Mouse (Mus musculus) midbrain, embryonic 15.5 days (tissue): ENCODE measurements around the gene Fgf12. TPM values are rescaled to one million over a fixed set of nuclear protein-coding genes. Genes with fewer than 3 reads are reported as not detected.
A peak's percentile ranks its signal among the peaks of the same experiment; 100 is the strongest.

Source experiments
- ATAC-seq: fragments of 200-750 bp; cut with Nextera tagmentation; replicated peaks from 2 replicates; pipeline ENCODE4 v1.8.0; 2017; ENCODE audit warnings: moderate TSS enrichment
- H3K27ac ChIP-seq: fragments of 300-500 bp; sonication (generic); 2 replicates; pipeline ENCODE4 v1.5.1; 2015; ENCODE audit warnings: mild to moderate bottlenecking, inconsistent platforms
- H3K27me3 ChIP-seq: fragments of 300-500 bp; sonication (generic); replicated peaks from 2 replicates; pipeline ENCODE4 v1.6.1; 2015; ENCODE audit warnings: inconsistent platforms
- H3K36me3 ChIP-seq: fragments of 300-500 bp; sonication (generic); replicated peaks from 2 replicates; pipeline ENCODE4 v1.6.1; 2015; ENCODE audit warnings: inconsistent platforms
- H3K4me1 ChIP-seq: fragments of 300-500 bp; sonication (generic); 2 replicates; pipeline ENCODE4 v1.6.1; 2015; ENCODE audit warnings: inconsistent platforms
- H3K4me2 ChIP-seq: fragments of 300-500 bp; sonication (generic); 2 replicates; pipeline ENCODE4 v1.6.1; 2015; ENCODE audit warnings: inconsistent platforms, mild to moderate bottlenecking, moderate library complexity
- H3K4me3 ChIP-seq: fragments of 300-500 bp; sonication (generic); 2 replicates; pipeline ENCODE4 v1.5.1; 2015; ENCODE audit warnings: mild to moderate bottlenecking, inconsistent platforms
- H3K9ac ChIP-seq: fragments of 300-500 bp; sonication (generic); 2 replicates; pipeline ENCODE4 v1.6.1; 2015; ENCODE audit warnings: mild to moderate bottlenecking, inconsistent platforms
- H3K9me3 ChIP-seq: fragments of 300-500 bp; sonication (generic); 2 replicates; pipeline ENCODE4 v1.6.1; 2016; ENCODE audit warnings: inconsistent platforms
- WGBS: fragments of 180-500 bp; shearing (Covaris S2); methylation state at CpG from one replicate; pipeline ENCODE4 v1.1.7; 2015; ENCODE audit warnings: mixed read lengths; 5-methylcytosine and 5-hydroxymethylcytosine counted together
- polyA plus RNA-seq: library from polyadenylated mRNA; unstranded; fragments of >200 nt; fragmentation: Nextera tagmentation; extraction: Ambion mirVana; gene quantifications from 2 replicates; pipeline ENCODE4 v1.2.1, GENCODE M21; 2015

Fgf12 gene
- polyA plus RNA-seq, 1 experiment from 2014 or later = 34.6 TPM

DNA sequence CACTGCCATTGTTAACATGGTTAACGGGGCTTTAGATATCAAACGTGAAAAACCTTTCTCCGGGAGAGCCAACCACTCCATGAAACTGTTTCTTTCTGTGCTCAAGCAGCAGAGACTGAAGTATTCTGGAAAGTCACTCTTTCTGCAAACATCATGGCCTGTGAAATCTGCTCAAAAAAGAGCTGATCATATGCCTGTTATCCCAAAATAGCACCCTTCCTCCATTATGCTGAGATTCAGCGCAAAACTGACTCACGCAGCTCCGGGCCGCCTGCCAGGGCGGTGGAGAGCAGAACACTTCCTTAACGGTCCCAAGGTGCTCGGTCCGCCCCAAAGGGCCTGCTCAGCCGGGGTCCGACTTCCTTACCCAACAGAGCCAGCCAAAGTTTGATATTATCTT, 156.8 kb downstream of the Fgf12 start:
- Histone ChIP-seq H3K4me2 (no peak overlapping the region), H3K27me3 (no peaks in the 10 kb centered on the region), H3K9ac (no peak overlapping the region), H3K36me3 (no peaks in the 10 kb centered on the region), H3K4me1 (no peaks in the 10 kb centered on the region), H3K4me3 (no peak overlapping the region), H3K9me3 (no peaks in the 10 kb centered on the region), H3K27ac (no peak overlapping the region)
- WGBS = 84% methylated on average over 13 of the region's 13 CpGs
- no peak for ATAC-seq

DNA sequence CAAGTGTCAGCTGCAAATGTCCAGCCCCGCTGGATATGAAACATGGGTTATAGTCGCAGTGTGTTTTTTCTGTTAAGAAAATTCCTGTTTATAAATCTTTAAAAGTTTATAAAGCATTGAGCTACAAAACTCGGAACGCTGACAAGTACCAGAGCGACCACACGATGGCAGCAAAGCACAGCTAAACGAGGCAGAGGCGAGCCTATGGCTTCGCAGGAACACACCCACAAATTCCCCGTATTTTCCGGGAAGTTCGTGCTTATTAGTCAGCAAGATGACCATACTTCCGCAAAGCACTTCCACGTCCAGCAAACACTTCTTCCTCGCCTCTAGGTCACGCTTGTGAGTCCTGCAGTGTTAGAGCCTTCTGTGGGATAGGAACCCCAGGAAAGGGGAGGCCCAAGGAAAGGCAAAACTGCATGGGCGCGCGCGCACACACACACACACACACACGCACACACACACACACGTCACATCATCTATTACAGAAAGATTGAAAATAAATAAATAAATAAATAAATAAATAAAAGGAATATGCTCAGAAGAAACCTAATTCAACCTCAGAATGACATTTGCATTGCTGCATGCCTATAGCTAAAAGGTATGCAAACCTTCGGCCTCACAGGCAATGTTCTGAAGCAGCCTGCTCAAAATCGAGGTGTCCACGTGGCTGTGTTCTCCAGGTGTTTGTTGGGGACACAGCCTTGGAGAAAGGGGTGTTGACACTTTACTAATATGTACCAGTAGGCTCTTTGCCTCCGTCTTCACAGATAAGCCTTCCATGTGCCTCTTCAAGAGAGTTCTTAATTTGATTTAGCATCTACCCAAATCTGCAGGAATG, 159.6 kb downstream of the Fgf12 start:
- Histone ChIP-seq H3K9ac (no peak overlapping the region), H3K4me2 (peak overlapping the region; percentile 52), H3K9me3 (no peaks in the 10 kb centered on the region), H3K4me3 (peak overlapping the region; percentile 28), H3K36me3 (no peaks in the 10 kb centered on the region), H3K27ac (no peak overlapping the region), H3K27me3 (no peaks in the 10 kb centered on the region), H3K4me1 (no peaks in the 10 kb centered on the region)
- ATAC-seq = peak; percentile 86
- 27% methylated on average over 26 of the region's 26 CpGs for WGBS

DNA sequence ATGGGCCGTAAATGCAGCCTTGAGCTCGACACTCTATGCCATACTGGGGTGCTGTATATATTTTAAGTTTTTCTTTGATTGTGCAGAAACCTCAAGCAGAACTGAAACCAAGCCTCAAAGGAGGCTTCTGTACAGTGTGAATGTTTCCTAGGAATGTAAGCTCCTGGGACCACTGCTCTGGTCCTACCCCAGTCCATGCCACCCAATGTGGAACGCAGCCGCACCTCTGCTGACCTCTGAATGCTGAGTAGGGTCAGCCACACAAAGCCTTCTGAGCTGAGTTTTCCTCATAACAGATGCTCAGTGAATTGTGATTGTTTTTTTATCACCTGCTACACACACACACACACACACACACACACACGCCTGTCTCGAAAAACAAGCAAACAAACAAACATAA, 160.4 kb downstream of the Fgf12 start:
- H3K9me3 ChIP-seq = no peaks in the 10 kb centered on the region
- no peaks in the 10 kb centered on the region for H3K27me3 ChIP-seq
- H3K36me3 ChIP-seq = no peaks in the 10 kb centered on the region
- ATAC-seq = peak; percentile 64; the same call in 1 of the 2 replicates
- WGBS = 65% methylated on average over 6 of the region's 6 CpGs
- no peak overlapping the region for H3K4me3 ChIP-seq
- H3K4me1 ChIP-seq = no peaks in the 10 kb centered on the region
- no peak overlapping the region for H3K4me2 ChIP-seq
- H3K27ac ChIP-seq = no peak overlapping the region
- H3K9ac ChIP-seq = no peak overlapping the region

DNA sequence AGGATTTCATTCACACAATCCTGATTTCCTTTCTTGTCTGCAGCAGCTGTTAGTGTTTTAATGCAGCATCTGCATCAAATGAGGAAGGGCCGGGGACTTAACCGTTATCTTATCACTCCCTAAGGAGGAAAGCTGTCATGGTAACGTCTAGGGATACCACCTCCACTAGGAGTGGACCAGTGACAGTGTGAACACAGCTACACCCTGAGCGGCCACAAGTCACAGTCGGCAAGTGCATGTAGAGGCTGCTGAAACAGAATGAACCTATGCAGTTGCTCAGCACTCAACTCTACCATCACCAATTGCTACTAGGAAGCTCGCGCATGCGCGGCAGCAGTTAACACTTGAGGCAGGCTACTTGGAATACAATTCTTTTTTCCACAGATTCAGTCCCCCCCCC, 161.3 kb downstream of the Fgf12 start:
- Histone ChIP-seq H3K27ac (no peak overlapping the region), H3K4me3 (no peak overlapping the region), H3K4me2 (no peak overlapping the region), H3K9ac (no peak overlapping the region), H3K27me3 (no peaks in the 10 kb centered on the region), H3K4me1 (no peaks in the 10 kb centered on the region), H3K9me3 (no peaks in the 10 kb centered on the region), H3K36me3 (no peaks in the 10 kb centered on the region)
- 49% methylated on average over 9 of the region's 9 CpGs for WGBS
- ATAC-seq = no peak

DNA sequence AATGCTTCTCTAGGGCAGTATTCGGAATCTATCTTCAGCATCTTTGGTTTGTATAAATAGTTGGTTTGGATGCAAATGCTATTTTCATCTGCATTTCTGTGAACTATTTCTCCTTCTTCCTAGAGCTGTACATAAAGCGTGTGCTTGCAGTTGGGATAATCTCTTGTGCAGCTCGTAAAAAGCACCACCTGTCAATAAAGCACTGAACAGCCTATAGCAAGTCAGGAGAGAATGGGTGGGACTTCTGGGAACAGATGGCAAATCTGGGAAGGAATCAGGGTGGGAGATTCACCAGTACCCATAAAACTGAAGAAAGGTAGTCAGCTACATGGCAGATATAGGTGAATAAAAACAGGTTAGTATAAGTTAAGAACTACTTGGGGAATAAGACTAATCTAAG, 180.7 kb downstream of the Fgf12 start:
- Histone ChIP-seq H3K27ac (no peak overlapping the region), H3K27me3 (0 out of 2 replicates have a peak, but pooled peaks cover 1% of the 10 kb centered on the region), H3K9ac (no peak overlapping the region), H3K36me3 (no peaks in the 10 kb centered on the region), H3K9me3 (no peaks in the 10 kb centered on the region), H3K4me3 (no peak overlapping the region), H3K4me1 (no peaks in the 10 kb centered on the region), H3K4me2 (no peak overlapping the region)
- WGBS = 45% methylated on average over 3 of the region's 3 CpGs
- no peak for ATAC-seq

DNA sequence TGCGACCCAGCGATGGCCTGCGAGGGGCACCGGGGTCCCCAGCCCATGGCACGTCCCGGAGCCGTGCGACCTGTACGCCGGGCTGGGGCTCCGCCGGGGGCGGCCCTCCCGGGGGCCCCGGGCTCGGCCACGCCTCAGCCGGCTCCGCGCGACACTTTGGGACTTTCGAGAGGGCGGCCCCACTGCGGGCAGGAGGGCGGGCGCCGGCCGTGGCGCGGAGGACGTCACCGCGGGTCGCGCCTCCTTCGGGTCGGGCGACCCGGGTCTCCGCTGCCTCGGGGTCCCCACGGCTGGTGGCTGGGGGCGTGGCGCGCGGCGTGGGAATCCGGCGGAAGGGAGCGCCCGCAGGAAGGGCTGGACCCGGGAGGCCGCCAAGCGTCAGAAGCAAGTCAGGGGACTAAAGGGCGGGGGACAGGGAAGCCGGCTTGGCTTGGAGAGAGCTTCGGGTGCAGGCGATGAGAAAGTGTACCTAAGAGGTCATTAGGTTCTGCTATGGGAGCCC, 188.1 kb downstream of the Fgf12 start:
- H3K36me3 ChIP-seq = no peaks in the 10 kb centered on the region
- H3K27ac ChIP-seq = no peak overlapping the region
- whole genome bisulfite sequencing = under 1% methylated on average over 58 of the region's 58 CpGs
- H3K4me1 ChIP-seq = 0 out of 2 replicates have a peak, but pooled peaks cover 10% of the 10 kb centered on the region
- H3K9ac ChIP-seq = peak overlapping the region; percentile 52
- peak overlapping the region; percentile 99 for H3K4me2 ChIP-seq
- peak; percentile 88 for ATAC-seq
- peak overlapping the region; percentile 71 for H3K4me3 ChIP-seq
- H3K9me3 ChIP-seq = no peaks in the 10 kb centered on the region
- H3K27me3 ChIP-seq = peaks cover 31% of the 10 kb centered on the region

DNA sequence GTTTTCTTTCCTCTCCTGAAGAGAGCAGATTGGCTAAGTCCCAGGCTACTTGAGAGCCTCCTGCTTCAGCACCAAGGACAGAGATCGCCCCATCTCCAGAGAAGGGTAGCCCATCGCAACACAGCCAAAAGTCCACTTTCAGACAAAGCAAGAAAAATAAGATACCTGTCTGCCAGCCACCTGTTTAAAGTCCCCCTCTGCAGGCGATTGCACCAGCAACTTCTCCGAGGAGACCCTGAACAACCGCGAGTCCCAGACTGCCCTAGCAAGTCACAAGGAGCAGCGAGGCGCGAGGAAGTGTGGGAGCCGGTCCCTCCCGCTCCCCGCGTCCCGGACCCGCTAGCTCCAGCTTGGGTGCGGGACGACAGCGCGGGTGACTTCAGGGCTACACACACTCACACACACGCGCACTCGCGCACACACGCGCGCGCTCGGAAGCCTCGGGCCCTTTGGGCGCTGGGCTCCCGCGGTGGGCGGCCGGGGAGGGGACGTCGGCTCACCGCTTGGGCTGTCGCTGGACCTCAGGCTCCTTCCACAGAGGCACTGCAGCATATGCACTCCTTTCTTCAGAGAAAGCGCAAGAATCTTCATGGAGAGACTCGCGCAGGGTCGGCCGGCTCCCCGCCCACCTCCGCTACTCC, 188.7 kb downstream of the Fgf12 start:
- Histone ChIP-seq H3K4me3 (peak overlapping the region; percentile 71), H3K27me3 (peaks cover 31% of the 10 kb centered on the region), H3K4me1 (0 out of 2 replicates have a peak, but pooled peaks cover 10% of the 10 kb centered on the region), H3K9ac (peak overlapping the region; percentile 52), H3K4me2 (peak overlapping the region; percentile 99), H3K27ac (no peak overlapping the region), H3K36me3 (no peaks in the 10 kb centered on the region), H3K9me3 (no peaks in the 10 kb centered on the region)
- ATAC-seq = peak; percentile 87
- under 1% methylated on average over 45 of the region's 45 CpGs for WGBS

DNA sequence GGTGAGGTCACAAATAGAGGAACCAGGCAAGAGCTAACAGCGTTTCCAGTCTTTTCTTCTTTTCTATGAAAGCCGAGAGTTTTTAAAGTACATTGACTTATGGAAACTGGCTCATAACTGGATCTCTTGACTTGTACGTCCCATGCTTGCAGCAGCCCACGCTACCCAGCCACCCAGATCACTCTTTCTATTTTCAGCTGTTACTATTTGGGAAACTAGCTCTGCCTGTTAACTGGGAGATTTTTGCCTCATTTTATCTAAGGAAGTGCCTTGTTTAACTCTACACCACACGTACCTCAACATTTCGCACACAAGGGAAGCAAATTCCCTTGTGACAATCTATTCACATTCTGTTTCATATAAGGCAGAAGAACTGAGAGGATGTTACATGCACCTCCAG, 190.0 kb downstream of the Fgf12 start:
- Histone ChIP-seq H3K27ac (no peak overlapping the region), H3K4me2 (no peak overlapping the region), H3K27me3 (peaks cover 31% of the 10 kb centered on the region), H3K9ac (no peak overlapping the region), H3K4me3 (no peak overlapping the region), H3K4me1 (0 out of 2 replicates have a peak, but pooled peaks cover 10% of the 10 kb centered on the region), H3K36me3 (no peaks in the 10 kb centered on the region), H3K9me3 (no peaks in the 10 kb centered on the region)
- no peak for ATAC-seq
- WGBS = 76% methylated on average over 6 of the region's 6 CpGs

DNA sequence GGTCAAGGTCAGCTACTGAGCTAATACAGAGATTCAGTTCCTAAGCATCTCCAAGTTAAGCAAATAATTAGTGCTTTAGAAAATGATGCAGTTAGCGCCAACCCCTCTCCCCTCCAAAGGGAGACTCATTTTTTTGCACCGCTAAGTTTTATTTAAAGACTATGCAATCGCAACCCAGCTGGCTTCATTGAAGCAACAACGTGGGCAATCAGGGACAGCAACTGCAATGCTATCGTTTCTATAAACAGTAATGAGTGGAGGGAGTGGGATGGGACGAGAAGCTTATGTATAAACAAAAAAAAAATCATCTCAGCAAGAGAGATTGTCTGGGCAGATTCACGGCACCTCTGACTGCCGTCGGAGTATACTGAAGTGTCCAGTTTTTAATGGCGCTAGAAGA, 197.6 kb downstream of the Fgf12 start:
- Histone ChIP-seq H3K27me3 (no peaks in the 10 kb centered on the region), H3K9me3 (no peaks in the 10 kb centered on the region), H3K27ac (no peak overlapping the region), H3K4me2 (no peak overlapping the region), H3K4me3 (no peak overlapping the region), H3K4me1 (no peaks in the 10 kb centered on the region), H3K36me3 (no peaks in the 10 kb centered on the region), H3K9ac (no peak overlapping the region)
- ATAC-seq = no peak
- WGBS = 84% methylated on average over 10 of the region's 10 CpGs

DNA sequence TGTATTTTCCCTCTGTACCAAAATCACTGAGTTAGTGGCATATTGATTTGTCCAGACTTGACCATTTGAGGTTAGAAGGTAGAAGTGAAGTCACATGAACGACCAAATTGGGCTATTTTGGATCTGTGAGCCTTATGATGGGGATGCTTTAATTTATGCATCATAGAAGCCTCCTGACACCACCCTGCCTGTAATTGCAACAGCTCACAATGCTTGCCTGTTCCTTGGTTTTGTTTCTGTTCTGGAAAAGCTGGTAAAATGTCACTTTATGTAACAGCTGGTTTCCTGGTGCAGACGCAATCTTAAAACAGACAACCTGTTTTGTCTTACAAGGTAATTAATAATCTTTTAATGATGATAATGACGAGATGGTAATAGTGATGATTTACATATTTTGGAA, 213.4 kb downstream of the Fgf12 start:
- Histone ChIP-seq H3K9ac (no peak overlapping the region), H3K27me3 (no peaks in the 10 kb centered on the region), H3K4me3 (no peak overlapping the region), H3K36me3 (no peaks in the 10 kb centered on the region), H3K27ac (no peak overlapping the region), H3K4me1 (no peaks in the 10 kb centered on the region), H3K9me3 (no peaks in the 10 kb centered on the region), H3K4me2 (no peak overlapping the region)
- no peak for ATAC-seq
- 85% methylated on average over 3 of the region's 3 CpGs for WGBS

DNA sequence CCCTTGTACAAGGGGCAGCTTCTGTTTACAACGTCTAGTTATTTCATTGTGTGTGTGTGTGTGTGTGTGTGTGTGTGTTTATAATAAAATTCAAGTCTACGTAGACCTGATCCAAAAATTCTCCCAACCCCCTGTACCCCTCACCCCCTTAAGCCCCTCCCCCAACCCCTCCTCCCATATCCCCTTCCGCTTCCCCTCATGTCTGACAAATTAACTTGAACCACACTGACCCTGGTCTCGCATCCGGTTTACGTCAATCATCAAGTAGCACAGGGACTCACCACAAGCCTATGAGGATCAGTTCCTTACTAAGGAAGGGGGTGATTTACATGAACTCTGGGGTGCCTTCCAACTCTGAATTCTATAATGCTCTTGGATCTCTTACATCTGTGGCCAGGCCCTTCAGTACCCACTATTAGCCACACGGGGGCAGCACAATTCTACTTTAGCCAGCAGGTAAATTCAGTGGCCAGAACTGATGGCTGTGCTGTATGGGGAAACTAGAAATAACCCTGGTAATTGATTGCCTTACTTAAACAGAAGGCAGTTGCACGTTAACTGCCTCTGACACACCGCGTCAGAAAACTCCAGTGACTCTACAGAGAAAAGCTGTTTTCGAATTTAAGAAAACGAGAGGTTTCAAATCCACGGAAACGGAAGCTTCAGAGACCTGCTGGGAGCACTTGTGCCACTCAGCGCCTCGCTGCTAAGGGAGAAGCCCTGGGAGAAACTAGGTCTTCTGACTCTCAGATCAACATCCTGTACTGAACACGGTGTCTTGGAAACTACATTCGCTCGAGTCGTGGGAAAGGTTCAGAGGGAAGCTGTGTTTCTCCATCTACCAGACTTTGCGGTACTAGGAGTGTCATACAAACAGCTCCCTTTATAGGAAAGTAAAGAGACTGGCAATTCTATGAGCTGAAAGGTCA, 235.0 kb downstream of the Fgf12 start:
- no peaks in the 10 kb centered on the region for H3K9me3 ChIP-seq
- H3K4me3 ChIP-seq = peak overlapping the region; percentile 31
- H3K4me2 ChIP-seq = peak overlapping the region; percentile 50
- 35% methylated on average over 21 of the region's 21 CpGs for WGBS
- no peaks in the 10 kb centered on the region for H3K36me3 ChIP-seq
- H3K27ac ChIP-seq = no peak overlapping the region
- ATAC-seq = peak; percentile 93
- H3K27me3 ChIP-seq = no peaks in the 10 kb centered on the region
- peaks cover 8% of the 10 kb centered on the region; the same call in 1 of the 2 replicates for H3K4me1 ChIP-seq
- H3K9ac ChIP-seq = peak overlapping the region; percentile 29

DNA sequence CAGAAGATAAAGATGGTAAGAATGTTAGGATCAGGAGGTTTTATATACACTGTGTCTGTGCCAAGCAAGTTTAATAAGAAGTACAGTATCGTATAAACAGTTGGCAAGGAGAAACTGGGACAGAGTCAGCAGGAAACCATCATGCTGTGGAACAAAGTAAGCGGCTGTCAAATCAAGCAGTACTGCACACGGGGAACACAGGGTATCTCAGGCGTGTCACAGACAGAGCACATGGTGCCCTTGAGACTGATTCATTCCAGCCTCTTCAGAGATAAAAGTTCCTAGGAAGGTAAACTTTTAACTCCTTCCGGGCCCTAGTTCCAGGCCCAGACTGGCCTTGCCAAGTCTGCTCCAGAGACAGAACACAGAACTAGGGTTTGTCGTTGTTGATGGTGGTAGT, 240.4 kb downstream of the Fgf12 start:
- Histone ChIP-seq H3K9ac (no peak overlapping the region), H3K9me3 (no peaks in the 10 kb centered on the region), H3K27me3 (no peaks in the 10 kb centered on the region), H3K4me1 (peaks cover 3% of the 10 kb centered on the region; the same call in 1 of the 2 replicates), H3K4me3 (no peak overlapping the region), H3K36me3 (no peaks in the 10 kb centered on the region), H3K27ac (no peak overlapping the region), H3K4me2 (no peak overlapping the region)
- peak; percentile 62; the same call in 1 of the 2 replicates for ATAC-seq
- WGBS = 78% methylated on average over 6 of the region's 6 CpGs
